Mouse (Mus musculus) gastrocnemius, adult 2 months (tissue): ENCODE results near the gene Tpra1. TPM values are rescaled to one million over a fixed set of nuclear protein-coding genes. Genes with fewer than 3 reads are reported as not detected.

Experiments used
- DNase-seq: peaks from one replicate; pipeline ENCODE4 v3.0.0; 2022
- H3K27ac ChIP-seq: fragments of 200-600 bp; 2 replicates; pipeline ENCODE4 v1.8.1; 2022; ENCODE audit warnings: mild to moderate bottlenecking
- H3K4me3 ChIP-seq: fragments of 200-600 bp; 2 replicates; pipeline ENCODE4 v1.8.1; 2022; ENCODE audit warnings: mild to moderate bottlenecking, moderate library complexity
- CTCF ChIP-seq: fragments of 200-600 bp; IDR thresholded peaks from 2 replicates; pipeline ENCODE4 v1.8.1; 2022; ENCODE audit warnings: antibody characterized with exemption, mild to moderate bottlenecking, moderate library complexity
- intact Hi-C: fragments of 180-260 bp; cut with DNase I; formaldehyde crosslinking; loops from one replicate; pipeline ENCODE4 v1.15.1; 2025
- total RNA-seq, 2 experiments: library from RNA; stranded (reverse); gene quantifications; 2 replicates each; pipeline ENCODE4 v1.2.3; 2021

Tpra1 gene
- total RNA-seq, 2 experiments from 2014 or later = 25.5 to 26.1 TPM

DNA sequence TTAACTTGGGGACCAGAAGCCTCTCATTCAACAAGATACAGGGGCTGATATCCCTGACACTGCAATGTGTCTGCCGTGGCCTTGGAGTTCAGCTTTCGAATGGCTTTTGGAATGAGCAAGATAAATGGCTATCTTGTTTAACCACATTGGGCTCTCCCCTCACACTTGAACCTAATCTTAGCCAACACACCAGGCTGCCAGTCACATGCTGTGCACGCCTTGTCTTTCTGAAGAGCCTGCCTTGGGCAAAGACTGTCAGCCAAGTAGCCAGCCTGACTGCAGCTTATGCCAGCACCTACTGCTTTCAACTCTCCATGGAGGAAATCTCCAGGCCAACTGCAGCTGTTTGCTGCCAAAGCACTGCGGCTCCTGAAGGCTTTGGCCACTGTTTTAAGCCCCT, 13.5 kb downstream of the Tpra1 start:
- no peak for TF ChIP-seq CTCF
- DNase-seq = no peak
- intact Hi-C loops = no loop called here
- Histone ChIP-seq H3K4me3 (no peak overlapping the region), H3K27ac (peak overlapping the region; percentile 20)

DNA sequence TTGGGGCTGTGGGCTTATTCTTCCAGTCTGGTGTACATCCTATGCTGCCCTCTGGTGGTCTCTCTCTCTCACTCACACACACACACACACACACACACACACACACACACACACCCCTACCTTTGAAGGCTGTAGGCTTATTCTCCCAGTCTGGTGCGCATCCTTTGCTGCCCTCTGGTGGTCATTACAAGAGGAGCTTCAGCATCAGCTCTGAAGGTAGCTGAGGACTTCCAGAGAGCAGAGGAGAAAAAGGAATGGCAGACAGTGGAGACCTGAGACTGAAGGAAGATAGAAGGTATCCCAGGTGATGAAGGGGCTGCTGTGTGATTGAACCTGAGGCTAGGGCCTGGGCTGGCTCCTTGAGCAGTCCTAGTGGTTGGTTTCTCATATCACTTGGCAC, 14.1 kb downstream of the Tpra1 start:
- Histone ChIP-seq H3K27ac (no peak overlapping the region), H3K4me3 (no peak overlapping the region)
- DNase-seq = peak; percentile 57
- intact Hi-C loops = no loop called here
- TF ChIP-seq CTCF = peak; percentile 67

- no peak overlapping the region for H3K27ac ChIP-seq
- DNase-seq = no peak
- intact Hi-C loops = no loop called here
- no peak for TF ChIP-seq CTCF
- no peak overlapping the region for H3K4me3 ChIP-seq
Observed at GRCm38 (mm10) chr6:88918802-88919201, 16.8 kb downstream of the Tpra1 start.

GRCm38 (mm10) chr6:88924502-88925275, 22.6 kb downstream of the Tpra1 start:
- intact Hi-C loops = no loop called here
- DNase-seq = peak; percentile 75
- Histone ChIP-seq H3K4me3 (no peak overlapping the region), H3K27ac (peak overlapping the region; percentile 81)
- TF ChIP-seq CTCF = no peak

- Histone ChIP-seq H3K27ac (peak overlapping the region; percentile 81), H3K4me3 (no peak overlapping the region)
- DNase-seq = no peak
- intact Hi-C loops = loop anchor here (2.0 kb wide), 2 partner anchors 107 to 627 kb away; no protein-coding TSS in a partner anchor
- no peak for TF ChIP-seq CTCF
Observed at GRCm38 (mm10) chr6:88925640-88926205, 23.7 kb downstream of the Tpra1 start.

DNA sequence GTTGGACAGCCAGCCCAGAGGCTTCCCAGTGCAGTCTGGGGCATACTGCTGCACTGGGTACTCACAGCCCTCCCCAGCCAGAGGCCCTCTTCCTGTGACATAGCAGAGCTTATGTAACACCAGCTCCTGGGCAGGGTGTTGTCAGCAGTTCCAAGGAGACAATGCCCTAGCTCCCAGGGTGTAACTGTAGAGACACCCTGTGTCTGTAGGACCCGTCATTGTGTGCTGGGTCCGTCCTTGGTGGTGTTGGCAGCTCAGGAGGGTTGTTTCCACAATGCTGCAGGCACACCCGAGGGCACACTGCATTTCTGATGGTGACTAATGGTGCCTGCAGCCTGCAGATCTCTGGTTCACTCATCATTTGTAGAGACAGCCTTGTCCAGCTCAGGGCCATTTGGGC, 24.8 kb downstream of the Tpra1 start:
- DNase-seq = no peak
- Histone ChIP-seq H3K4me3 (no peak overlapping the region), H3K27ac (peak overlapping the region; percentile 81)
- intact Hi-C loops = loop anchor here (2.0 kb wide), 2 partner anchors 106 to 626 kb away; no protein-coding TSS in a partner anchor
- no peak for TF ChIP-seq CTCF

DNA sequence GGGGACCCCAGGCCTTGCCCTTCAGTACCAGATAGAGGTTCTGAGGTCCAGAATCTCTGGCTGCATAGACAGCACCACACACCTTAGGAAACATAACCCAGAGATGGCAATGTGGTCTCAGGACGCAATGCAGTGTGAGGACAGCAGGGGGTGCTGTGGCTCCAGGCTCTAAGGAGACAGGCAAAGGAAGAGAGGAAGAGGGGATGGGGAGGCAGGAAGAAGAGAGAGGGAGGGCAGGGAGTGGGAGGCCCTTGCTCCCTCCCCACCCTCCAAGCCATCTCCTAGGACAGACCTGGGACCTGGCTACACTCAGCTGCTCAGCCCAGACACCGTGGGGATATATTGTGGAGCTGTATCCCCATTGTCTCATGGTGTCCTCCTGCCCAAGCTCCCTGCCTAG, 25.5 kb downstream of the Tpra1 start:
- peak; percentile 79 for DNase-seq
- Histone ChIP-seq H3K27ac (peak overlapping the region; percentile 81), H3K4me3 (no peak overlapping the region)
- intact Hi-C loops = loop anchor here (2.0 kb wide), 2 partner anchors 105 to 625 kb away; no protein-coding TSS in a partner anchor
- TF ChIP-seq CTCF = peak; percentile 97

GRCm38 (mm10) chr6:88928026-88928425, 26.0 kb downstream of the Tpra1 start:
- Histone ChIP-seq H3K4me3 (no peak overlapping the region), H3K27ac (no peak overlapping the region)
- TF ChIP-seq CTCF = no peak
- intact Hi-C loops = no loop called here
- DNase-seq = no peak

- H3K27ac ChIP-seq = no peak overlapping the region
- intact Hi-C loops = no loop called here
- no peak for DNase-seq
- no peak overlapping the region for H3K4me3 ChIP-seq
- TF ChIP-seq CTCF = no peak
Observed at GRCm38 (mm10) chr6:88928576-88928975, 26.5 kb downstream of the Tpra1 start.

- no peak for DNase-seq
- intact Hi-C loops = no loop called here
- no peak for TF ChIP-seq CTCF
- no peak overlapping the region for H3K4me3 ChIP-seq
- no peak overlapping the region for H3K27ac ChIP-seq
Observed at GRCm38 (mm10) chr6:88929451-88929850, 27.4 kb downstream of the Tpra1 start.

DNA sequence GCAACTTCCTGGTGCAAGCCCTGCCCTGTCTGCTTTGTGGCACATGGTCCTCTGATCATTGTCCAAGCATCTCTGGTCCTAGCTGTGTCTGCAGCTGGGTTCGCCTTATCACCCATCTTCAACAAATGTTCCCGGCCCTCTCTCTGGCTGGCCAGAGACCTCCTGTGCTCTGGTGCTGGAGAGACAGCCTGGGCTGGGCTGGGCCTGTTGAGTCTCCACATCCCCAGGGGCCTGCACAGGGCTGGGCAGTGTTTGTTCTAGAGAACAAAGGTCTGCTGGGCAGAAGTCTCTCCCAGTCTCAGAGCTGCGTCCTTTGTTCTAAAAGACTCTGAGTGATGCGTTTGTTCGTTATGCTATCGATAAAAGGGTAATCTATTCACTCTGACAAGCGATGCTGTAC, 28.0 kb downstream of the Tpra1 start:
- Histone ChIP-seq H3K27ac (no peak overlapping the region), H3K4me3 (no peak overlapping the region)
- intact Hi-C loops = loop anchor here (2.0 kb wide), 1 partner anchor 703 kb away; no protein-coding TSS in a partner anchor
- no peak for TF ChIP-seq CTCF
- DNase-seq = no peak

- no peak for TF ChIP-seq CTCF
- no peak overlapping the region for H3K27ac ChIP-seq
- no peak for DNase-seq
- intact Hi-C loops = loop anchor here (2.0 kb wide), 1 partner anchor 701 kb away; no protein-coding TSS in a partner anchor
- H3K4me3 ChIP-seq = no peak overlapping the region
Observed at GRCm38 (mm10) chr6:88931449-88931848, 29.4 kb downstream of the Tpra1 start.

DNA sequence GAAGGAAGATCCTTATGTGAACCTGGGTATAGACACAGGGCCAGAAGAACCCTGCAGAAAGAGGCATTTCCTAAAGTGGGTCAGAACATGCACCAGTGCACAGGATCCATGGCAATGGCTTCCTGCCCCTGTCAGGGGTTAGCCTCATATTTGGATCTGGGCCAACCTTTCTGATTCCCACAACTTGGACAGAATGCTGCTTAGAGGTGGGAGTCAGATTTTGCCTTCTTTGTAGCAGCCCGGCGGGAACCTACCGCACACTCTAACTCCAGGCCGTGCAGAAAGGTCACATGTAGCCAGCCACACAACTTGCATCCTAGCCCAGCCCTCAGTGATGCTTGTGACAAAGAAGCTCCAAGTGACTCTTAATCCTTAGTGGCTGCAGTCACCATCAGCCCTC, 32.1 kb downstream of the Tpra1 start:
- H3K27ac ChIP-seq = no peak overlapping the region
- no peak overlapping the region for H3K4me3 ChIP-seq
- TF ChIP-seq CTCF = no peak
- no peak for DNase-seq
- intact Hi-C loops = loop anchor here (2.0 kb wide), 2 partner anchors 71 to 103 kb away; no protein-coding TSS in a partner anchor
